Mouse (Mus musculus): ENCODE measurements around the gene Synpo2. TPM values are rescaled to one million over a fixed set of nuclear protein-coding genes. Genes with fewer than 3 reads are reported as not detected.

The Synpo2 gene
- polyA plus RNA-seq, 1 experiment, result 27.5 TPM

DNA sequence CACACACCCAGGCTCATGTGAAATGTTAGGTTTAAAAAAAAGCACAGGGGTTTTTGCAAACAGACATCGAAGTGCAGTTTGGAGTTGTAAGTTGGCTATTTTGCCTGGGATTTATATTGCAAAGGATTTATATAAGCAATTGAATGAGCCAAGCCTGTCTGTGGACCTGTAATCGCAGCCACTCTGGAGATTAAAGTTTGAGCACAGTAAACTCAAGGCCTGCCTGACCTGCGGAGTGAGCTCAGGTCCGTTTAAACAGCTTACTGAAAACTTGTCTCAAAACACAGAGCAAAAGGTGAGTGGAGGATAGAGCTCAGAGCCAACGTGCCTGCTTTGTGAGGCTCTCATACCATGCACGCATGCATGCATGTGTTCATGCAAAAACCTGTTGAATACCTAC lies 30.9 kb downstream of the Synpo2 start:
- no peak for DNase-seq (ENCODE audit: low read depth)

DNA sequence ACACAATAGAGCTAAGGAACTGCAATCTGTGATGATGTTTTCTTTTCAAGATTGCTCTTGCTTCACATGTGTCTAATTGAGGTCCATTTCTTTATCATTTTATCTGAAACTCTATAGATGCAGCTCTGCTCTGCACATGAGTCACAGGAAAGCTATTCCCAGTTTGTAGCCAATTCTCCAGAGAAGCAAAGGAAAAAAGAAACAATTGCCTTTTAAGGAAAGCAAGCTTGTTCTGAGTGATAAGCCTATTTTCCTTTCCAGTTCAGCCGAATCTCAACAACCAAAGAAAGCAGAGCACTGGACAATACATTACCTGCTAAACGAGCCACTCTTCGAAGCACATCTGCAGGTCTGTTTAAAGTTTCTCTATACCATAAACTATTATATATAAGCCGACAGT lies 31.3 kb downstream of the Synpo2 start:
- no peak for DNase-seq (ENCODE audit: low read depth)

- DNase-seq (ENCODE audit: low read depth), result no peak
Measured at GRCm38 (mm10) chr3:123201798-123202197, 34.2 kb downstream of the Synpo2 start.

GRCm38 (mm10) chr3:123193740-123194139 lies 42.2 kb downstream of the Synpo2 start:
- DNase-seq (ENCODE audit: low read depth), result no peak

DNA sequence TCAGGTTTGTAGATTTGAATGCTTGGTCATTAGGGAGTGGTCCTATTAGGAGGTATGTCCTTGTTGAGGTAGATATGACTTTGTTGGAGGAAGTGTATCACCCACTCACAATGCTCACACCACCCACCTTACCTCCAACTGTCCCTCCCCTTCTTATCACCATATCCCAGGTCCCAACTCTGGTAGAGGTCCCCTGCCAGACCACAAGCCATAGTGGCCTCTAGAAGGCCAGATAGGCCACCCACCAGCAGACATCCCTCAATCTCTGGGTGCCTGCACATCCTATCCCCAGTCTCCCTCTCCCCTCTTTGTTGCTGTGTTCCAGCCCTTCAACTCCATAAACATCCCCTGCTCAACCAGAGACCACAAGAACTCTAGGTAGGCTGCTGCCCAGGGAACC lies 44.3 kb downstream of the Synpo2 start:
- no peak for DNase-seq (ENCODE audit: low read depth)

- DNase-seq (ENCODE audit: low read depth), result no peak
Measured at GRCm38 (mm10) chr3:123190329-123190728, 45.6 kb downstream of the Synpo2 start.

DNA sequence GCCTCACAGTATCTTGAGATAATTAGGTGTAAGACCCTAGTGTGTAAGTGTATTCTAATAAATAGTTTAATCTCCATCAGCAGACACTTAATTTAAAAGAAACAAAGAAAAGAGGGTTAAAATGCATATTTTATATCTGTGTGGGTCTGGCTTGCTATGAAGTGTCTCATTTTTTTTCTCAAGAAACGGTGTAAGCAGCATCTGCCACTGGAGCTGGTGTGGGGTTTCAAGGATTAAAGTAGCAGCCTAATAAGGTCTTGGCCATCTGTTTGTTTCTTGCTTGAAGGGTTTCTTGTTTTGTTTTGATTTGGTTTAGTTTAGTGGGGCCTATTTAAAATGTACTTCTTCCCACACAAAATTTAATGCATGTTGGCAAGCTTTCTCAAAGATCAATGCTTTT lies 46.1 kb downstream of the Synpo2 start:
- DNase-seq (ENCODE audit: low read depth), result no peak

DNA sequence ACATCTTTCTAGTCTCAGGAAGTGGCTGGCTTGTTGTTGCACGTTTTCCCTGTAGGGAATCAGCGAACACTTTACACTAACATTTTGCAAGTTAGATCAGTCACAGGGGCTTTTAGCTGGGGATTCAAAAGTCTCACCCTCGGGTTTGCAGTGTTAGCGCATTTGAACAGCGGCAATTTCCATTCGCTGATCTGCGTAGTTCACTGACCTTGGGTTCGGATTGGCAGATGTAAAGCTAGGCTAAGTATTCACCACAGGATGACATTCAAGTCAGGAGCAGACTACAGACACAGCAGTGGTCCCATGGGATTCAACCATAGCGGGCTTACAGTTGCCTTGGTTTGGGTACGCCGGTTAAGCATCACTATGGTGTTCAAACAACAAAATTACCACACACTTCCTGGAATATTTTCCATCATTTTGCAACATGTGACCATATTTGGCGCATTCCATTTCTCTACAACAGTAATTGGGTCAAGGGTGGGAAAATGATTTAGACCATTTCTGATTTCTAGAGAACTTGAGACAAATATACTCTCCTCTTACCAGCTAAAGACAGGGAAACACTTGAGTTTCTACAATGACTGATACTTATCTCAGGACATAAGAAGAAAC lies 47.2 kb downstream of the Synpo2 start:
- DNase-seq (ENCODE audit: low read depth), result no peak

- no peak for DNase-seq (ENCODE audit: low read depth)
Measured at GRCm38 (mm10) chr3:123187370-123188124, 48.4 kb downstream of the Synpo2 start.

- DNase-seq (ENCODE audit: low read depth), result no peak
Measured at GRCm38 (mm10) chr3:123185238-123185925, 50.6 kb downstream of the Synpo2 start.

GRCm38 (mm10) chr3:123184281-123184680 lies 51.7 kb downstream of the Synpo2 start:
- DNase-seq (ENCODE audit: low read depth), result no peak

- DNase-seq (ENCODE audit: low read depth), result no peak
Measured at GRCm38 (mm10) chr3:123179508-123179907, 56.4 kb downstream of the Synpo2 start.

DNA sequence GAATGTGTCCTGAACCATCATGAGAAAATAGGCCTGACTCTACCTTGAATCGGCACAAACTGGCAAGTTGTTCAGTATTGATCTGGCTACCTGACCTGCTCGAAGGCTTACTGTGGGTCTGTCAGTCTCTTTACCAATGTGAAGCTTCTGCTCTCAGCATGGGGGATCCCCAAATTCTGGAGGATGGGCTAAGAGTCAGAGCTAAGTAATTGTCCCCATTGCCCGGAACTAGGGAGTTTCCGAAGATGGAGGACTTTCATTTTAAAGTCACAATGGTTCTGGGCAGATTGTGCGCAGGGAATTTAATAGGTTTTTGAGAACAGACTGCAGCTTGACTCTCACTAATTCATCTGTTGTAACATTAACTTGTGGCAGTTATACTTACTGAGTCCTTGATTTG lies 56.9 kb downstream of the Synpo2 start:
- DNase-seq (ENCODE audit: low read depth), result no peak

DNA sequence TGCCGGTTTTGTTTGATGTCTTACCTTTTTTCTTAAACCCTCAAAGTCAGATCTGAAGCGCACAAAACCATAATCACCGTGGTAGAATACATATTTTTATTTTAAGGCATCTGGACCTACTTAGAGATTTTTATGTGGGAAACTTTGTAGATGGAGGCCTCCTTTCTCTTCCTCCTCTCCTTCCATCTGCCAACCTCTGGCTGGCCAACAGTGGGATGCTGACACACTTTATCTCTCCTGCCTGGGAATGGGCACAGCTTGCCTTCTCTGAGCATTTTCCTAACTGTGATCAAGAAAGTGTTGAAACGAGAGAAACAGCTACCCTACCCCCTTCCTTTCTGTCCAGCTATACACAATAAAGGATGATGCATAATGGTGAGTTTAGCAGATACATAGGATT lies 57.5 kb downstream of the Synpo2 start:
- no peak for DNase-seq (ENCODE audit: low read depth)

DNA sequence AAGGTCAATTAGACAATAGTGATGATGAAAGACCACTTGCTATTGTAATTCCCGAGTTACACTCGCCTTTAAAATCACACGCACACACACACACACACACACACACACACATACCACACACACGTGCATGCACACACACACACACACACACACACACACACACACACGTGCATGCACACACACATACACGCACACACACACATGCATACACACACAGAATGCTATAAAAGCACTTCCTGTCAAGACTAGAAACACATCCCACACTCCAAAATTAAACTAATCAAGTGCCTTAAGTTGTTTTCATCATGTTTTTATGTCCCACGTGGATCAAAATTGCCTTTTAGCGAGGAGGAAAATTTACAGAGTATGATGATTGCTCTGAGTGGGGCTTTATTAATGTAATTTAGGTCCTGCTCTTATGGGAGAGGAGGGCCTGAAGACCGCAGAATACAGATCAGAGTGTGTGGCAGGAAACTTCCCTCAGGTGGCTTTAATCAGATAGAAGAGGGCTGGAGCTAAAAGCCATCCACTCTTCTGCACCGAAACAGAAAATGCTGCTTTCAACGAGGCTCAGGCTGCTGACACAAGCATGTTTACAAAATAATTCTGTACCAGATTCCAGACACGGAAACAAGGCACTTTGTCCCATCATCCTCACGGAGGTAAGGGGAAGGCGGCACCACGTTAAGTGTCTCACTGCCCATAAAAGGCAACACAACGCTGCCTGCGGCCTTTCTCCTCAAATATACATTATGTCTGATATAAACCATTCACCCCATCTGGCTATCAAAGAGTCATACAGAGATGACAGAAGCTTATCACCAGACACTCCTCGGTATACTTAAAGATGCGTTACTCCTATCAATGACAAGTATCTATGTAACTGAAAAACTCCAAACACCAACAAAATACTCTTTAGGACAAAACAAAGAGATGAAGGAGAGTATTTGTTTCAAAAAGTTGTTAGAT lies 59.3 kb downstream of the Synpo2 start:
- no peak for DNase-seq (ENCODE audit: low read depth)

GRCm38 (mm10) chr3:123175142-123175541 lies 60.8 kb downstream of the Synpo2 start:
- no peak for DNase-seq (ENCODE audit: low read depth)

DNA sequence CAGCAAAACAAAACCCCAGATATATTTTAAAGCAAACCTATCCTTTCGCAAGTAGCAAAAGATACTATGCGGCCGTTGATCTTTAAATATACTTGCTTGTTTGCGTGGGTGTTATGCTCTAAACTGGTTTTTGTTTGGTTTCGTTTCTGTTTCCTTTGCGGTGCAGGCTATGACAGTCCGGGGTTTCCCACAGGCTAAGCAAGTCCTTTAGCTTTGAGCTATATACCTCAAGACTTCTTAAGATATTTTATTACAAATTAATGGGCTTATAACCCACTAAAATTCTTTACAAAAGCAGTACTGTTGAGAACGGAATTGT lies 61.6 kb downstream of the Synpo2 start:
- no peak for DNase-seq (ENCODE audit: low read depth)

DNA sequence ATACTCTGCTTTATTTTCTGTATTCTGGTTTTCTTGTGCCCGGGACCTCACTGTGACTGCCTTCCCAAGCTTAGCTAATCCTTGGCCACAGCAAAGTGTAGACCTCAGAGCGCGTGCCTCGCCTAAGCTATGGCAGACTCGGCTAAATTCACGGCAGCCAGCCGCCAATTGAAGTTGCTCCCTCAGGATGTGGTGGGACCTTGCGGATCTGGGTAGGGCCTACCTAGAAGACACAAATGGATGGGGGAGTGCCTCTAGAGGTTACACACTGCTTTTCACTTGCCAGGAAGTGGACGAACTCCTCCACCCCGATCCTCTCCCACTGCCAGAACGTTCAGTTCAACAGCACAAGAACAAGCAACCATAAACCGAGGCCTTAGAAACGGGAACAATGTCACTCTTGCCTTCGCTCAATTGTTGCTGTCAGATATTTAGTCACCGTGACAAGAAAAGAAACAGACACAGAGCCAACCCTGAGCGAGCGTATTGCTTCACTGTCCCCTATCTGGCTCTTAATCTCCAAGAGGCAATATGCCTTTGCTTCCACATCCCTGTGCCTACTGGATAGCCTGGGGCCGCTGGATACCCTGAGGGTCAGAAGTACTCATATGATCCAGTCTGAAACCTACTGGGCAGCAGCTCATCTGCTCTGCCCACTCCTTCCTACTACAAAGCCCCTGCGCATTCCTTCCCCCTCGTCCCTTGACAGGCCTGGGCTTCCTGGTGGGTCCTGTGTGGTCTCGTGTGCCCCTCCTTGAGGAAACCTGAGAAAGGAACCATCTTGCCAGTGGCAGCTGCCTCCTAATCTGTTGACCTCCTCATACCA lies 62.2 kb downstream of the Synpo2 start:
- no peak for DNase-seq (ENCODE audit: low read depth)

DNA sequence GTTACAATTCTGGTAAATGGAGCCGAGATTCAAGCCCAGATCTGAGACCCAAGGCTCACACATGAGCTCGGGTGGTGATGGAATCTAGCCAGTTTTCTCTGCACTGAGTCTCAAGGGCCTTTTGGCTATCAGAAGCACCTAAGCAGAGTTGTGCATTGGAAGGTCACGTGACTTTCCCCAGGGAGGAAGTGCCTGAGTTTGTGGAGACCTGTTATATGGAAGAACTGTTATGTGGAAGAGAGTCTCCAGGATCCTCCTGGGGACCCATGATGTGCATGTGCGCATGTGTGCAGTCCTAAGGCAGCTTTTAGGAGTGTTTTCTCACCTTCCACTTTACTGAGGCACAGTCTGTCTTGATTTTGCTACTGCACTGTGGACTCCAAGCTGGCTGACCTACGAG lies 63.8 kb downstream of the Synpo2 start:
- DNase-seq (ENCODE audit: low read depth), result no peak

DNA sequence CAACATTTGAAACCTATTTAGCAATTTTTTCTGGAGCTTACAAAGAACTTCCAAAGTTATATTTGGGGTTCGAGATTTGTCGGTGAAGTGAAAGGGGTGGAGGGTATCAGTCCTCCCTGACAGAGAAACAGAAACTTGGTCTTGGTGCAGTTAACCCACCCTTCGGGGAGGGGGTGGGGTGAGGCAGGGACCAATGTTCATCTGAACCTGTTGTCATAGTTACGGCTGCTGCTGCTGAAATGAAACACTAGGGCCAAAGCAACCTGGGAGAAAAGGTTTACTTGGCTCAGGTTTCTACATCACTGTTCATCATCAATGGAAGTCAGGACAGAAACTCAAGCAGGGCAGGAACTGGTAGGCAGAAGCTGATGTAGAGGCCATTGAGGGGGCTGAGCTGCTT lies 66.6 kb downstream of the Synpo2 start:
- DNase-seq (ENCODE audit: low read depth), result no peak

DNA sequence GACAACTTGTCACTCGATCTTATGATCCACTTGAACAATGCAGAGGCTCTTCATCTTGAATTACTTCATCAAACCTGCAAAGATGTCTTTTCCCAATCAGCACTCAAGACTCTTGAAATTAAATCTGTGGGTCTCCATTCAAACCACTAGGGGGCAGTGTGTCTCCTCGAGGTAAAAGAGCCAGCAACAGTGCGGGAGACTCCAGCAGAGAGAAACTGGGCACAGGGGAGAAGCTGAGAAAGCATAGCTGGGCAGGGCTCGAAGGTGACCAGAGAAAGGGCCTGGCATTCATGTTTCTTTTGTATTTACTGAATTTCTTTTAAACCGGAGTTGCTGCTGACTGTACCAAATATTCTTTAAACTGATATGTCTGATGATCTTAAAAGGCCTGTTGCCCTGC lies 67.1 kb downstream of the Synpo2 start:
- DNase-seq (ENCODE audit: low read depth), result no peak

Measured in gonadal fat pad, adult 2 months (tissue).